Mouse (Mus musculus) kidney, embryonic 16.5 days (tissue): Measurements from ENCODE around the gene Cd79b. TPM values are rescaled to one million over a fixed set of nuclear protein-coding genes. Genes with fewer than 3 reads are reported as not detected.
A peak's percentile ranks its signal among the peaks of the same experiment; 100 is the strongest.

Experiments used
- ATAC-seq: fragments of 200-750 bp; cut with Nextera tagmentation; 2 replicates; pipeline ENCODE4 v1.8.0; 2017; ENCODE audit warnings: moderate TSS enrichment; ENCODE audit not compliant: low FRiP score, low TSS enrichment
- H3K27ac ChIP-seq: fragments of 300-500 bp; sonication (generic); 2 replicates; pipeline ENCODE4 v1.5.1; 2014; ENCODE audit warnings: low read length
- H3K27me3 ChIP-seq: fragments of 300-500 bp; sonication (generic); 2 replicates; pipeline ENCODE4 v1.6.1; 2014; ENCODE audit warnings: low read length, control low read depth, mixed read lengths; ENCODE audit not compliant: insufficient read depth
- H3K36me3 ChIP-seq: fragments of 300-500 bp; sonication (generic); 2 replicates; pipeline ENCODE4 v1.6.1; 2014; ENCODE audit warnings: low read length, control low read depth, mixed read lengths; ENCODE audit not compliant: insufficient read depth
- H3K4me1 ChIP-seq: fragments of 300-500 bp; sonication (generic); 2 replicates; pipeline ENCODE4 v1.6.1; 2014; ENCODE audit warnings: low read length, control low read depth, mixed read lengths; ENCODE audit not compliant: insufficient read depth
- H3K4me2 ChIP-seq: fragments of 300-500 bp; sonication (generic); replicated peaks from 2 replicates; pipeline ENCODE4 v1.6.1; 2014; ENCODE audit warnings: low read depth, low read length
- H3K4me3 ChIP-seq: fragments of 300-500 bp; sonication (generic); 2 replicates; pipeline ENCODE4 v1.5.1; 2014; ENCODE audit warnings: mild to moderate bottlenecking, low read length
- H3K9ac ChIP-seq: fragments of 300-500 bp; sonication (generic); replicated peaks from 2 replicates; pipeline ENCODE4 v1.6.1; 2014; ENCODE audit warnings: low read length
- H3K9me3 ChIP-seq: fragments of 300-500 bp; sonication (generic); 2 replicates; pipeline ENCODE4 v1.6.1; 2016; ENCODE audit warnings: low read length, control low read depth
- WGBS: fragments of 180-500 bp; shearing (Covaris S2); extraction: QIAGEN DNeasy Blood & Tissue Kit; methylation state at CpG from one replicate; pipeline ENCODE4 v1.1.7; 2014; 5-methylcytosine and 5-hydroxymethylcytosine counted together
- polyA plus RNA-seq: library from polyadenylated mRNA; unstranded; fragments of >200 nt; fragmentation: Nextera tagmentation; extraction: Ambion mirVana; gene quantifications from 2 replicates; pipeline ENCODE4 v1.2.1, GENCODE M21; 2015

Gene Cd79b
- polyA plus RNA-seq = 6.9 and 7.2 TPM in 2 replicates

DNA sequence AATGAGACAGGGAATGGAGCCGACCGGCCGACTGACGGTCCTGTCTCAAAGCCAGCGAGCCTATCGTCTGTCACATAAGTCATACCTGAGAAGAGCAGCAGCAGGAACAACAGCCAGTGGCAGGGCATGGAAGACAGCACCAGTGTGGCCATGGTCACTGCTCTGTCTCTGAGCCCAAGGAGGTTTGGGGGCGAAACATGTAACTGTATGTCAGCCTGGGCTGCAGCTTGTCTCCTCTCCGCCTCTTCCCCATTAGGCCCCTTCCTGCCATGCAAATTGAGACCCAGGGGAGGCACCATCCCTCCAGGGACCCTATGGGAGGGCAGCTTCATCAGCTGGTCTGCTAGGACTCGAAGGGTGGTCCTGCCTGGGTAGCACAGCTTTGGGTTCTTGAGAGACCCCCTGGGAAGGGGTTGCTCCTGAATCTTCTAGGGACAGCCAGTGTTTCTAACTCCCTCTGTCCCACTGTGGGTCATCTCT, at the start of gene Cd79b:
Cd79b (minus strand) TSS at position 430 of the 480 bp plus-strand sequence.
- no peak within 1 kb of the TSS for H3K4me3 ChIP-seq
- H3K36me3 ChIP-seq = no peaks in the 10 kb centered on the region
- peak within 1 kb of the TSS; percentile 44 for H3K9ac ChIP-seq
- peak within 1 kb of the TSS; percentile 33; the same call in 1 of the 2 replicates for H3K4me2 ChIP-seq
- WGBS = 24% methylated on average over 9 of the region's 9 CpGs
- H3K4me1 ChIP-seq = peaks cover 30% of the 10 kb centered on the region
- H3K27me3 ChIP-seq = no peaks in the 10 kb centered on the region
- no peaks in the 10 kb centered on the region for H3K9me3 ChIP-seq
- peak within 1 kb of the TSS; percentile 71 for H3K27ac ChIP-seq
- ATAC-seq = peak; percentile 16; the same call in 1 of the 2 replicates

DNA sequence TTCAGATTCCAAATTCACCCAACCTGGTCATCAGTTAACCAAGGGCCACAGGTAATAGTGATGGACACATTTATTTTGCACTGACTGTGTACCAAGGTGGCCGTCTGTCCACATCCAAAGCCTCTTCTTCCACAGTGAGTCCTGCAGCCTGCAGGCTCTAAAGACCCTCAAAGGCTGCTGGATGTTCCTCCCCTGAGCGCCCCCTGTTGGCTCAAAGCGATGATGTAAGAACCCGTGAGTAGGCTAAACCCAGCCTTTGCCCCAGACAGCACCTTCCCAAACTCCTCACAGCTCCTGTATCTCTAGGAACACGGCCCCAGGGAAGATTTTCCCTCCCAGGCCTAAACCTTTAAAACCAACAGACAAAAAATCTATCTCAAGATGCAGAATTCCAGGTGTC, 44.8 kb upstream of the Cd79b start:
- H3K27me3 ChIP-seq = no peaks in the 10 kb centered on the region
- no peaks in the 10 kb centered on the region for H3K9me3 ChIP-seq
- H3K4me2 ChIP-seq = no peak overlapping the region
- H3K4me3 ChIP-seq = no peak overlapping the region
- H3K9ac ChIP-seq = no peak overlapping the region
- no peaks in the 10 kb centered on the region; the same call in 1 of the 2 replicates for H3K4me1 ChIP-seq
- WGBS = 29% methylated on average over 5 of the region's 5 CpGs
- no peak for ATAC-seq
- no peaks in the 10 kb centered on the region for H3K36me3 ChIP-seq
- H3K27ac ChIP-seq = no peak overlapping the region

DNA sequence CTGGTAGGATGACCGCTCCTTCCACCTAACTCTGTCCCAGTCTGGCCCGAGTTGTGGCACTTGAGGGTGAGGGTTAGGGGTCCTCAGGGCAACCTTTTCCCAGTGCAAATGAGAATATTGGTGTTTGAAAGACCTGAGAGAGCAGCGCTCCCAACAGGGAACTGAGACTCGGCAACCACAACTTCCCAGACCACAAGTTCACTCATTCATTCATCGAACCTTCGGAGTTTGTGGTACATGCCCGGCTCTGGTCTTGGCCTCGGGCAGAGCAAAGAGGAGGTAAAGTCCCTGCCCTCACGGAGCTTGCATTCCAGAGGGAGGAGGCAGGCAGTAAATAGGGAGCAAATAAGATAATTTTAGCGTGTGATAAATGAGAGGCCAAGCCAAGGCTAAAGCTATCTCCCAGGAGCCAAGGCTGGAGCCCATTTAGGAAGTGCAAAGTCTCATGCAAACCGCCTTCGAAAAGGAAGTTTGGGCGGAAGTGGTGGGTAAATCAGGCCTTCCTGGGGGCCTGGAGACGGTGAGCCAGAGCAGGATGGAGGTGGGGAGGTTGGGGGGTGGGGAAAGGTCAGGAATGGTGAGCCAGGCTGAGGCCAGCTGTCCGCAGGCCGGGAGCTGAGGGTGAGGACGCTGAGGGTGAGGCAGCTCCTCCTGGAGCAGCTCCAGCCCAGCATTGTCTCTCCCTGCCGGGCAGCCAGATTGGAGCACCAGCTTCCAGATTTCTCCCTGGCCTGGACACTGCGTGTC, 41.0 kb upstream of the Cd79b start:
- H3K27ac ChIP-seq = peak overlapping the region; percentile 20; the same call in 1 of the 2 replicates
- no peaks in the 10 kb centered on the region for H3K9me3 ChIP-seq
- H3K9ac ChIP-seq = no peak overlapping the region
- no peaks in the 10 kb centered on the region for H3K4me1 ChIP-seq
- 60% methylated on average over 19 of the region's 19 CpGs for WGBS
- ATAC-seq = no peak
- no peak overlapping the region for H3K4me3 ChIP-seq
- H3K27me3 ChIP-seq = no peaks in the 10 kb centered on the region
- no peak overlapping the region for H3K4me2 ChIP-seq
- H3K36me3 ChIP-seq = no peaks in the 10 kb centered on the region

DNA sequence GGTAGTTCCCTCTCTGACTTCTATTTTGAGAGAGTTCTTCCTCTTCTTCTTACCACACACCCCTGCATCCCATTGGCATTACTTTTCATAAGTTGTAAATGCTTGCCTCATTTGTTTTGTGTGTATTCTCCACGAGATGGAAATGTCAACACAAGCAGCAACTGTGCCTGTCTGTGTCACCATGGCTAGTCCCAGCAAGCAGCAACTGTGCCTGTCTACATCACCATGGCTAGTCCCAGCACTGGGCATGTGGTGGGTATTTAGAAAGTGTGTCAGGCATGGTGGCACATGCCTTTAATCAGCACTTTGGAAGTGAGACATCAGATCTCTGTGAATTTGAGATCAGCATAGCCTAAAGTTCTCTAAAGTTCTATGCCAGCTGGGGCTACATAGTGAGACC, 39.6 kb upstream of the Cd79b start:
- ATAC-seq = no peak
- H3K9ac ChIP-seq = no peak overlapping the region
- H3K36me3 ChIP-seq = no peaks in the 10 kb centered on the region
- no peak overlapping the region for H3K4me3 ChIP-seq
- no peaks in the 10 kb centered on the region for H3K9me3 ChIP-seq
- no peaks in the 10 kb centered on the region for H3K27me3 ChIP-seq
- H3K27ac ChIP-seq = no peak overlapping the region
- H3K4me1 ChIP-seq = no peaks in the 10 kb centered on the region
- 62% methylated on average over 1 of the region's 1 CpGs for WGBS
- no peak overlapping the region for H3K4me2 ChIP-seq

DNA sequence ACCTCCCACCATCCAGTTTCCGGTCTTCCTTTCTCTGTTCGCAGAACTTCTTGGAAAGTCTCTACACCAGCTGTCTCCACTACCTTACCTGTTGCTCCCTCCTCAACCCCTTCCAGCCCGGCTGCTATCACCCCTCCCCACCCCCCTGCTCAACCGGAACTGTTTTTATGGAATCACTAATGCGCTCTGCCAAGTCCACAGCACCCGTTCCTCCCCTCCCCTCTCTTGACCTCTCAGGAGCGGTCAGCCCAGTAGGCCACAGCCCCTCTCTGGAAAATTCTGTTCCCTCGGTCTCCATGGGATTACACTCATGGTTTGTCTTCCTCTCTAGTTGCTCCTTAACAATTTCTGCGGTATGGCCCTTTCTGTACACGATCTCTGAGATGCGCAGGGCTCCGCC, 38.6 kb upstream of the Cd79b start, which contains the start of gene Scn4a:
Scn4a (minus strand) TSS at position 101 of the 400 bp plus-strand sequence.
- Histone ChIP-seq H3K4me2 (no peak within 1 kb of the TSS), H3K36me3 (no peaks in the 10 kb centered on the region), H3K4me3 (no peak within 1 kb of the TSS), H3K9ac (no peak within 1 kb of the TSS), H3K4me1 (0 out of 2 replicates have a peak, but pooled peaks cover 4% of the 10 kb centered on the region), H3K27ac (no peak within 1 kb of the TSS), H3K9me3 (no peaks in the 10 kb centered on the region), H3K27me3 (no peaks in the 10 kb centered on the region)
- ATAC-seq = no peak
- 70% methylated on average over 12 of the region's 12 CpGs for WGBS

DNA sequence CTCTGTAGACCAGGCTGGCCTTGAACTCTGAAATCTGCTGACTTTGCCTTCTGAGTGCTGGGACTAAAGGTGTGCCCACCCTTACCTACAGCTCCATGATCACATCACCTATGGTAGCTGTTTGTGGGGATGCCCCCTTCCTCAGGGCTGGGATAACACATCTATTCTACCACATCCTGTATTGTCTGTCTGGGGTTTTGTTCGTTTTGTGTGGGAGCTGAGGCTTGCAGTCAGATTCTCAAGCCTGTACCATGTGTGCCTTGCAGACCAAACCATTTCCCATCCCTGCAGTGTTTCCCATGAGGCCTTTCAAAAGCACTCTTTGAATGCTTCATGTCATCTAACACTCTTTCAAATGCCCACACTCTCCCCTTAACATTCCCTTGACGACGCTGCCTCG, 37.4 kb upstream of the Cd79b start:
- 0 out of 2 replicates have a peak, but pooled peaks cover 4% of the 10 kb centered on the region for H3K4me1 ChIP-seq
- H3K9ac ChIP-seq = no peak overlapping the region
- H3K4me2 ChIP-seq = no peak overlapping the region
- no peaks in the 10 kb centered on the region for H3K27me3 ChIP-seq
- ATAC-seq = no peak
- no peak overlapping the region for H3K4me3 ChIP-seq
- 78% methylated on average over 4 of the region's 4 CpGs for WGBS
- H3K36me3 ChIP-seq = no peaks in the 10 kb centered on the region
- no peak overlapping the region for H3K27ac ChIP-seq
- H3K9me3 ChIP-seq = no peaks in the 10 kb centered on the region

DNA sequence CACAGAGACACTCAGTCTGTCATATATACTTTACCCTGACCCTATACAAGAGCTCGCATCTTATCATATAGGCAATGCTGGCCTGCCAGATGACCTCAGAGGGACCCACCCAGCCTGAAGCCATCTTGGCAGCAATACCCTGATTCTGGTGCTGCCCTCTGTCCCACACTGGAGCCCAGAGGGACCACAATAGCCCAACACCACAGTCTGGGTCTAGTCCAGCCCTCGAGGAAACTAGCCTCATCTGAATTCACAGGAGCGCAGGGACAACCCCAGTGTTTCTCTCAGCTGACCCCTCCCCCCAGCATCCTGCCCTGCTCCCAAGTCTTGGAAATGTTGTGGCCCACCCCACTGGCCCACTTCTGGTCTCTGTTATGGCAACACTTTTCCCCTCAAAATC, 36.7 kb upstream of the Cd79b start:
- no peaks in the 10 kb centered on the region for H3K9me3 ChIP-seq
- 0 out of 2 replicates have a peak, but pooled peaks cover 4% of the 10 kb centered on the region for H3K4me1 ChIP-seq
- no peak overlapping the region for H3K4me3 ChIP-seq
- no peaks in the 10 kb centered on the region for H3K36me3 ChIP-seq
- H3K4me2 ChIP-seq = no peak overlapping the region
- WGBS = 63% methylated on average over 3 of the region's 3 CpGs
- no peak overlapping the region for H3K9ac ChIP-seq
- no peaks in the 10 kb centered on the region for H3K27me3 ChIP-seq
- H3K27ac ChIP-seq = no peak overlapping the region
- no peak for ATAC-seq

DNA sequence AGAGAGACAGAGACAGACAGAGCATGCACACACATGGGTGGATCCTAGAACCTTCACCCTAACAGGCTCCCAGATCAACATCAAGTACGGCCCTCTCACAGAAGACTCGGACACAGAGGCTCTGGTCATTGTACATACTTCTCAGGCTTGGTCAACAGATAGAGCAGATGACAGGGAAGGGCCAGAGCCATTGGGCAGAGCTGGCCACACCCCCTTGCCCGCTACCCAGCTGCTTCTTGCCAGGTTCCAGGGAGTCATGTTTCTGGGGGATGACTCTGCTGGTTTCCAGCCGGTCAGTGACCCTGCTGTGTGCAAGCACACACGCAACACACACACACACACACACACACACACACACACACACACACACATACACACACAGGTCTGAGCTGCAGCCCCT, 36.3 kb upstream of the Cd79b start:
- no peaks in the 10 kb centered on the region for H3K36me3 ChIP-seq
- H3K4me1 ChIP-seq = 0 out of 2 replicates have a peak, but pooled peaks cover 4% of the 10 kb centered on the region
- 0 out of 2 replicates have a peak, but pooled peaks have one; percentile 21 for ATAC-seq
- WGBS = 30% methylated on average over 5 of the region's 5 CpGs
- H3K9ac ChIP-seq = no peak overlapping the region
- no peak overlapping the region for H3K4me3 ChIP-seq
- no peak overlapping the region for H3K4me2 ChIP-seq
- no peaks in the 10 kb centered on the region for H3K27me3 ChIP-seq
- no peak overlapping the region for H3K27ac ChIP-seq
- no peaks in the 10 kb centered on the region for H3K9me3 ChIP-seq

DNA sequence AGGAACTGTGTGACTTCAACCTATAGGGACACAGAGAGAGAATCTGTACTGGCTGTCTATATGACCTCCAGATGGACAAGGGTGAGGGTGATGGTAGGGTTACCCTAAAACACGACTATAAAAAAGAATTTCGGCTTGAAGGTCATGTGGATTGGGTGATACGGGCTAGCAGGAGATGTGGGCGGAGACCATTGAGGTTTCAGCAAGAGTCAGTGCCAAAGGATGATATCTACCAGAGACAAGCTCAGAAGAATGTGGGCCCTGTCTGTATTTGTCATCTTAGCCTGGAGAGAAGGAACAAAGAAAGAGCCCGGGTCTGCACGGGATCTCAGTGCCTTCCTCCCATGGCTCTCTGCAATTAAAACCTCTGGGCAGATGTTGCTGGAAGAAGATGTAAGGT, 35.2 kb upstream of the Cd79b start:
- H3K27ac ChIP-seq = no peak overlapping the region
- WGBS = 85% methylated on average over 6 of the region's 6 CpGs
- no peak overlapping the region for H3K4me2 ChIP-seq
- H3K4me3 ChIP-seq = no peak overlapping the region
- 0 out of 2 replicates have a peak, but pooled peaks cover 4% of the 10 kb centered on the region for H3K4me1 ChIP-seq
- H3K27me3 ChIP-seq = no peaks in the 10 kb centered on the region
- H3K36me3 ChIP-seq = no peaks in the 10 kb centered on the region
- no peaks in the 10 kb centered on the region for H3K9me3 ChIP-seq
- no peak for ATAC-seq
- H3K9ac ChIP-seq = no peak overlapping the region

DNA sequence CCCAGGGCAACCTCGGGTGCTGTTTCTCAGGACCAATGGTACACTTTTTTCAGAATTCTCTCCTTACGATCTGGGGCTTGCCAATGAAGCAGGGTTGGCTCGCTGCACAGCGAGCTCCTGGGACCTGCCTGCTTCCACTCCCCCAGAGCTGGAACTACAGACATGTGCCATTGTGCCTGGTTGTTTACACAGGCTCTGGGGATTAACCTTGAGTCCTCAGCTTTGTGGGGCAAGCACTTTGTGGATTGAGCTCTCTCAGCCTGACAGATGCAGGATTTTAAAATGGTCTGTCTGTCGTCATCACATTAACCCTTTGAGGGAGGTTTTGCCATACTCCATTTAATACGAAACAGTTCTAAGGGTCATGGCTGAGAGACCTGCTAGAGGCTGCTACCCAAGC, 30.3 kb upstream of the Cd79b start:
- WGBS = 34% methylated on average over 6 of the region's 6 CpGs
- no peak for ATAC-seq
- H3K9ac ChIP-seq = no peak overlapping the region

More for the DNA sequence above, 30.3 kb upstream of the Cd79b start:
- Histone ChIP-seq H3K36me3 (no peaks in the 10 kb centered on the region), H3K27ac (no peak overlapping the region), H3K4me2 (no peak overlapping the region), H3K9me3 (no peaks in the 10 kb centered on the region), H3K4me3 (no peak overlapping the region), H3K27me3 (no peaks in the 10 kb centered on the region), H3K4me1 (0 out of 2 replicates have a peak, but pooled peaks cover 4% of the 10 kb centered on the region)
